Mouse (Mus musculus) ovary, adult 2 months (tissue): ENCODE results near the gene Nudt13. TPM values are rescaled to one million over a fixed set of nuclear protein-coding genes. Genes with fewer than 3 reads are reported as not detected.

Source experiments
- polyA plus RNA-seq: library from polyadenylated mRNA; depleted of rRNA; stranded (reverse); fragments of >200 nt; gene quantifications from 2 replicates; pipeline ENCODE4 v1.2.3, GENCODE M21; 2012; rRNA removed

The Nudt13 gene
- polyA plus RNA-seq = 10.4 and 12.2 TPM in 2 replicates

GRCm38 (mm10) chr14:20294117-20294892, at the start of gene Nudt13:
Gene Nudt13 (plus strand): TSS chr14:20294697.

DNA sequence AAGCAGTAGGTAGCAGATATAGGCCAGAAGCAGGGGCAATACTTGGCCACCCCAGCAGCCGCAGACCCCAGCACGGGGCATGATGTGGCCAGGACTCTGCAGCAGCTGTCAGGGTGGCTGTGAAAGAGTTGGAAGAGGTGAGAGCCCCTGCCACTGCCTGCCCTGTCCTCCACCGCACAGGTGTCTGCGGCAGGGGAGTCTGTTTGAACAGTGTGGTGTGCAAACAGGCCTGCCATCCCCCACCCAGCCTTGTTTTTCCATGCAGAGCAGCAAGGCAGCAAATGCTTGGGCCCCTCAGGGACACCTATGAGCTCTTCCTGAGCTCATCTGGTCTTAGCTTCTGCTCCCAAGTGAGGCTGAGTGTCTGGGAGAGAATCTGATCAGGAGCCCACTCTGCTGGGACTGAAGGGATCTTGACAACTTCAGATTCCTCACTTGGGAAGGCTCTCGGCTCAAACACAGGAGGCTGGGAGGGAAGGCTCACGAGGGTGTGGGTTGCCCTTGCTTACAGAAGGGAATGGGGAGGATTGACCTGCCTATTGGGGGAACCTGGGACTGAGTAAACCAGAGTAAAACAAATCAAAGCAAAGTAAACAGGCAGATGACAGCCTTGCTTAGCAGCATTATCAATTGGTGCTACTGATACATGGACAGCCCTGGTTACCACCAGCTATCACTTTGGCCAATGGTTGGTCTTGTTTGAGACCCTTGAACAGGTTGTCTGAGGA, 25.3 kb upstream of the Nudt13 start, which contains the start of gene Kcnk16:
Gene Kcnk16 (minus strand): TSS at position 118 of the 728 bp plus-strand sequence.

DNA sequence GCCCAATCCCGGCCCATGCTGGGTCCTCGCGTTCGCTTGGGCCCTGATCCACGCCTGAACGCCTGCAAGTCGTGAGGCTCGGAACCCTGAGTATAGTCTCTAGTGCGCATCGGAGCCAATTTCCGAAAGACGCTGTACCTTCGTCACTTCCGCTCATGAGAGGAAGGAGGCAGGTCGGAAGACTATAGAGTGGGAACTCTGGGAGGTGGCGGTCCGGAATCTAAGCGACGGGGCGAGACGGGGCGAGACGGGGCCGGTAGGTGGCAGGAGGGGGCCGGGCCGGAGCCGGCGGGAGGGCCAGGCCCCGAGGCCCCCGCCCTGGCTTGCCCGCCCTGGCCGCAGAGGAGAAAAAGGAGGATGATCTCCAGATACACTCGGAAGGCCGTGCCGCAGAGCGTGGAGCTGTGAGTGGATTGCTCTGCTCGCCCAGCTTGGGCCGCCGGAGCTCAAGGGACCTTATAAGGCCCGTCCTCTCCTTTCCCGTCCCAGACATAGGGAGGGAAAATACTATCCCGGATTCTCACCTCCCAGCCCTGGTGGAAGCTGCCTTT, 53.6 kb downstream of the Nudt13 start, which contains the start of the genes Ecd and Fam149b:
Gene Ecd (minus strand): TSS at position 131 of the 551 bp plus-strand sequence.
Gene Fam149b (plus strand): TSS at position 172 of the 551 bp plus-strand sequence.

Other genes with a start within 250 kb of the Nudt13 start
- 9.6 and 10.7 TPM in 2 replicates for gene Saysd1, start 156.2 kb upstream of the Nudt13 start, polyA plus RNA-seq
- gene Kcnk5, start 112.9 kb upstream of the Nudt13 start, polyA plus RNA-seq = 20.9 and 22.6 TPM in 2 replicates
- gene Kcnk16, start 25.5 kb upstream of the Nudt13 start, polyA plus RNA-seq = 1.3 and 1.6 TPM in 2 replicates
- 18.9 and 21.6 TPM in 2 replicates for gene Ecd, start 53.4 kb downstream of the Nudt13 start, polyA plus RNA-seq
- gene Fam149b, start 53.5 kb downstream of the Nudt13 start, polyA plus RNA-seq = 21.4 and 32.7 TPM in 2 replicates
- gene Dnajc9, start 94.2 kb downstream of the Nudt13 start, polyA plus RNA-seq = 53.5 and 58.6 TPM in 2 replicates
- 34.9 and 47.4 TPM in 2 replicates for gene Mrps16, start 98.9 kb downstream of the Nudt13 start, polyA plus RNA-seq
- gene Cfap70, start 157.5 kb downstream of the Nudt13 start, polyA plus RNA-seq = 1.2 TPM in 2 replicates
- 89.2 and 116 TPM in 2 replicates for gene Anxa7, start 185.4 kb downstream of the Nudt13 start, polyA plus RNA-seq
- gene Mss51, start 202.2 kb downstream of the Nudt13 start, polyA plus RNA-seq = 0.30 and 0.32 TPM in 2 replicates